Mouse (Mus musculus) liver, adult 2 months (tissue): ENCODE measurements around the gene S100a9.

Experiments used
- CTCF ChIP-seq: fragments of 200-500 bp; IDR thresholded peaks from 2 replicates; pipeline ENCODE4 v1.5.1; 2011; ENCODE audit warnings: low read depth, low read length, control low read depth
- POLR2A ChIP-seq: fragments of 200-500 bp; IDR thresholded peaks from 2 replicates; pipeline ENCODE4 v1.6.1; 2011; ENCODE audit warnings: low read length, control low read depth; ENCODE audit not compliant: insufficient read depth; ENCODE audit errors: extremely low read depth

- TF ChIP-seq POLR2A (no peak), CTCF (peak; percentile 100)
Observed at GRCm38 (mm10) chr3:90709591-90710460, 14.3 kb upstream of the S100a9 start.
